Mouse (Mus musculus): ENCODE measurements around the gene Shld2. TPM values are rescaled to one million over a fixed set of nuclear protein-coding genes. Genes with fewer than 3 reads are reported as not detected.

Gene Shld2
- polyA plus RNA-seq, 1 experiment = 2.7 TPM

DNA sequence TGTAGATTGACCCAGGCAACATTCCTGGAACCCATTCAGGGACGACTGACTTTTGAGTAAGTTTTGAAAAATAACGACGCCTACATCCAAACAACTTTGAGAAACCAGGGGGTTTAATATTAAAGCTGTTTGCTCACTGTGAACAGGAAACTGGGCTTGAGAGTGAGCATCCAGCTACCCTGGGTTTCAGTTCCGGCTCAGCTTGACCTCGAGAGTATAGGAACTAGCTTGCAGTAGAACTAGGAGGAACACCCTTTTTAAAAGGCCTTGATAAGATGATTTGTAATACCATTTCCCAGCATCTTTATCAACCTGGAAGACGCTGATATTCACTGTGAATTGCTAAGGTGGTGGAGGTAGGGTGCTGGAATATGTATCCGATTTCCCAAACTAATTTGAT, 13.9 kb downstream of the Shld2 start:
- Histone ChIP-seq H3K4me3 (ENCODE audit: insufficient read depth, poor library complexity, severe bottlenecking) (no peak overlapping the region), H3K36me3 (ENCODE audit: control insufficient read depth, insufficient read depth) (no peaks in the 10 kb centered on the region), H3K79me3 (ENCODE audit: low read depth) (no peaks in the 10 kb centered on the region), H3ac (ENCODE audit: control insufficient read depth, insufficient read length, low read depth) (no peak overlapping the region), H3K27me3 (ENCODE audit: control insufficient read depth, insufficient read depth, insufficient read length) (no peaks in the 10 kb centered on the region), H3K79me2 (ENCODE audit: control insufficient read depth, insufficient read depth) (peaks cover 22% of the 10 kb centered on the region)
- TF ChIP-seq CEBPB (IDR thresholded peaks at IDR 0.05; ENCODE audit: low read depth) = no peak
- no peak for TF ChIP-seq USF1 (IDR thresholded peaks at IDR 0.05; ENCODE audit: low read depth)

- no peaks in the 10 kb centered on the region for H3K79me3 ChIP-seq (ENCODE audit: low read depth)
- TF ChIP-seq MAX (IDR thresholded peaks at IDR 0.05) (no peak), CTCF (IDR thresholded peaks at IDR 0.05; ENCODE audit: control insufficient read depth, insufficient read depth, insufficient read length) (no peak), USF1 (IDR thresholded peaks at IDR 0.05; ENCODE audit: low read depth) (no peak), MYOD1 (IDR thresholded peaks at IDR 0.05; ENCODE audit: control insufficient read depth, insufficient read length, low read depth) (no peak)
- no peaks in the 10 kb centered on the region for H3K36me3 ChIP-seq (ENCODE audit: control insufficient read depth, insufficient read depth)
- no peak overlapping the region for H3K4me3 ChIP-seq (ENCODE audit: insufficient read depth, poor library complexity, severe bottlenecking)
- H3K79me2 ChIP-seq (ENCODE audit: control insufficient read depth, insufficient read depth) = peaks cover 22% of the 10 kb centered on the region
- H3ac ChIP-seq (ENCODE audit: control insufficient read depth, insufficient read length, low read depth) = no peak overlapping the region
- H3K27me3 ChIP-seq (ENCODE audit: control insufficient read depth, insufficient read depth, insufficient read length) = no peaks in the 10 kb centered on the region
These were observed 16.7 kb downstream of the Shld2 start for GRCm38 (mm10) chr14:34293641-34294040.

GRCm38 (mm10) chr14:34290229-34290628, 20.1 kb downstream of the Shld2 start:
- Histone ChIP-seq H3K4me3 (ENCODE audit: insufficient read depth, poor library complexity, severe bottlenecking) (no peak overlapping the region), H3K79me3 (ENCODE audit: low read depth) (no peaks in the 10 kb centered on the region), H3K27me3 (ENCODE audit: control insufficient read depth, insufficient read depth, insufficient read length) (no peaks in the 10 kb centered on the region), H3K79me2 (ENCODE audit: control insufficient read depth, insufficient read depth) (peaks cover 9% of the 10 kb centered on the region), H3K36me3 (ENCODE audit: control insufficient read depth, insufficient read depth) (no peaks in the 10 kb centered on the region), H3ac (ENCODE audit: control insufficient read depth, insufficient read length, low read depth) (no peak overlapping the region)
- TF ChIP-seq CEBPB (IDR thresholded peaks at IDR 0.05; ENCODE audit: low read depth) = no peak
- TF ChIP-seq FOSL1 (IDR thresholded peaks at IDR 0.05; ENCODE audit: insufficient read depth, low read length, poor library complexity, severe bottlenecking) = no peak
- TF ChIP-seq CTCF (IDR thresholded peaks at IDR 0.05; ENCODE audit: control insufficient read depth, insufficient read depth, insufficient read length) = no peak
- TF ChIP-seq MYOG (IDR thresholded peaks at IDR 0.05; ENCODE audit: control insufficient read depth, extremely low read depth, insufficient read length) = no peak
- TF ChIP-seq USF1 (IDR thresholded peaks at IDR 0.05; ENCODE audit: low read depth) = no peak
- TF ChIP-seq MYOD1 (IDR thresholded peaks at IDR 0.05; ENCODE audit: control insufficient read depth, insufficient read length, low read depth) = no peak
- TF ChIP-seq MAX (IDR thresholded peaks at IDR 0.05) = no peak

GRCm38 (mm10) chr14:34289259-34290015, 20.9 kb downstream of the Shld2 start:
- Histone ChIP-seq H3K36me3 (ENCODE audit: control insufficient read depth, insufficient read depth) (no peaks in the 10 kb centered on the region), H3K27me3 (ENCODE audit: control insufficient read depth, insufficient read depth, insufficient read length) (no peaks in the 10 kb centered on the region), H3K79me3 (ENCODE audit: low read depth) (no peaks in the 10 kb centered on the region), H3ac (ENCODE audit: control insufficient read depth, insufficient read length, low read depth) (no peak overlapping the region), H3K4me3 (ENCODE audit: insufficient read depth, poor library complexity, severe bottlenecking) (no peak overlapping the region), H3K79me2 (ENCODE audit: control insufficient read depth, insufficient read depth) (peaks cover 1% of the 10 kb centered on the region)
- TF ChIP-seq MYOD1 (IDR thresholded peaks at IDR 0.05; ENCODE audit: control insufficient read depth, insufficient read length, low read depth) = no peak
- TF ChIP-seq CTCF (IDR thresholded peaks at IDR 0.05; ENCODE audit: control insufficient read depth, insufficient read depth, insufficient read length) = no peak
- no peak for TF ChIP-seq MYOG (IDR thresholded peaks at IDR 0.05; ENCODE audit: control insufficient read depth, extremely low read depth, insufficient read length)
- TF ChIP-seq MAX (IDR thresholded peaks at IDR 0.05) = no peak
- TF ChIP-seq USF1 (IDR thresholded peaks at IDR 0.05; ENCODE audit: low read depth) = no peak
- no peak for TF ChIP-seq CEBPB (IDR thresholded peaks at IDR 0.05; ENCODE audit: low read depth)

- Histone ChIP-seq H3K79me2 (ENCODE audit: control insufficient read depth, insufficient read depth) (no peaks in the 10 kb centered on the region), H3K79me3 (ENCODE audit: low read depth) (no peaks in the 10 kb centered on the region), H3K4me3 (ENCODE audit: insufficient read depth, poor library complexity, severe bottlenecking) (no peak overlapping the region), H3K27me3 (ENCODE audit: control insufficient read depth, insufficient read depth, insufficient read length) (no peaks in the 10 kb centered on the region), H3ac (ENCODE audit: control insufficient read depth, insufficient read length, low read depth) (no peak overlapping the region), H3K36me3 (ENCODE audit: control insufficient read depth, insufficient read depth) (no peaks in the 10 kb centered on the region)
- TF ChIP-seq MYOG (IDR thresholded peaks at IDR 0.05; ENCODE audit: control insufficient read depth, extremely low read depth, insufficient read length) = no peak
- no peak for TF ChIP-seq MYOD1 (IDR thresholded peaks at IDR 0.05; ENCODE audit: control insufficient read depth, insufficient read length, low read depth)
- TF ChIP-seq CTCF (IDR thresholded peaks at IDR 0.05; ENCODE audit: control insufficient read depth, insufficient read depth, insufficient read length) = no peak
- no peak for TF ChIP-seq USF1 (IDR thresholded peaks at IDR 0.05; ENCODE audit: low read depth)
- TF ChIP-seq MAX (IDR thresholded peaks at IDR 0.05) = no peak
- TF ChIP-seq FOSL1 (IDR thresholded peaks at IDR 0.05; ENCODE audit: insufficient read depth, low read length, poor library complexity, severe bottlenecking) = no peak
- TF ChIP-seq CEBPB (IDR thresholded peaks at IDR 0.05; ENCODE audit: low read depth) = no peak
These were observed 21.9 kb downstream of the Shld2 start for GRCm38 (mm10) chr14:34288396-34288795.

GRCm38 (mm10) chr14:34281736-34282269, 28.5 kb downstream of the Shld2 start:
- H3K79me2 ChIP-seq (ENCODE audit: control insufficient read depth, insufficient read depth) = no peaks in the 10 kb centered on the region
- H3K4me3 ChIP-seq (ENCODE audit: insufficient read depth, poor library complexity, severe bottlenecking) = no peak overlapping the region
- TF ChIP-seq MAX (IDR thresholded peaks at IDR 0.05) (no peak), FOSL1 (IDR thresholded peaks at IDR 0.05; ENCODE audit: insufficient read depth, low read length, poor library complexity, severe bottlenecking) (no peak), MYOG (IDR thresholded peaks at IDR 0.05; ENCODE audit: control insufficient read depth, extremely low read depth, insufficient read length) (no peak), CEBPB (IDR thresholded peaks at IDR 0.05; ENCODE audit: low read depth) (no peak), CTCF (IDR thresholded peaks at IDR 0.05; ENCODE audit: control insufficient read depth, insufficient read depth, insufficient read length) (no peak), MYOD1 (IDR thresholded peaks at IDR 0.05; ENCODE audit: control insufficient read depth, insufficient read length, low read depth) (no peak), USF1 (IDR thresholded peaks at IDR 0.05; ENCODE audit: low read depth) (no peak)
- H3K36me3 ChIP-seq (ENCODE audit: control insufficient read depth, insufficient read depth) = no peaks in the 10 kb centered on the region
- H3ac ChIP-seq (ENCODE audit: control insufficient read depth, insufficient read length, low read depth) = no peak overlapping the region
- no peaks in the 10 kb centered on the region for H3K27me3 ChIP-seq (ENCODE audit: control insufficient read depth, insufficient read depth, insufficient read length)
- no peaks in the 10 kb centered on the region for H3K79me3 ChIP-seq (ENCODE audit: low read depth)
